Mouse (Mus musculus) ES-E14 (cell line): ENCODE results near the gene Pxk. TPM values are rescaled to one million over a fixed set of nuclear protein-coding genes. Genes with fewer than 3 reads are reported as not detected.

Experiments
- DNase-seq: peaks from one replicate; pipeline ENCODE4 v3.0.0-alpha.2; 2013; ENCODE audit warnings: low read depth, low spot score
- H3K27ac ChIP-seq: 2 replicates; pipeline ENCODE4 v1.5.1; 2012; ENCODE audit warnings: low read depth, mild to moderate bottlenecking, low read length, moderate library complexity, mixed read lengths; ENCODE audit not compliant: poor library complexity, insufficient read depth, severe bottlenecking
- H3K36me3 ChIP-seq: 2 replicates; pipeline ENCODE4 v1.6.1; 2012; ENCODE audit warnings: mild to moderate bottlenecking, low read length, moderate library complexity, mixed read lengths; ENCODE audit not compliant: control insufficient read depth, poor library complexity, insufficient read depth, severe bottlenecking
- H3K4me1 ChIP-seq, 2 experiments: fragments of 150-350 bp in 1 of 2; sonication (generic) in 1 of 2; 2 replicates each; pipeline ENCODE4 v1.6.1; 2012; ENCODE audit warnings: low read length in 2 of 2, mild to moderate bottlenecking in 1 of 2, mixed read lengths in 1 of 2; ENCODE audit not compliant: control insufficient read depth in 2 of 2, insufficient read depth in 2 of 2, poor library complexity in 1 of 2
- H3K4me3 ChIP-seq, 2 experiments: fragments of 150-350 bp in 1 of 2; sonication (generic) in 1 of 2; 2 replicates each; pipeline ENCODE4 v1.5.1; 2012; ENCODE audit warnings: low read length in 2 of 2, low read depth in 1 of 2, mild to moderate bottlenecking in 1 of 2, mixed read lengths in 1 of 2; ENCODE audit not compliant: insufficient read depth in 1 of 2, poor library complexity in 1 of 2, severe bottlenecking in 1 of 2
- H3K9ac ChIP-seq: 2 replicates; pipeline ENCODE4 v1.6.1; 2012; ENCODE audit warnings: low read depth, mild to moderate bottlenecking, low read length, mixed read lengths; ENCODE audit not compliant: poor library complexity, insufficient read depth, severe bottlenecking
- H3K9me3 ChIP-seq: fragments of 150-350 bp; sonication (generic); 2 replicates; pipeline ENCODE4 v1.6.1; 2012; ENCODE audit warnings: low read depth, mild to moderate bottlenecking, low read length; ENCODE audit not compliant: control insufficient read depth, insufficient read depth
- CHD2 ChIP-seq: IDR thresholded peaks from 2 replicates; pipeline ENCODE4 v1.6.1; 2014; ENCODE audit warnings: mild to moderate bottlenecking, low read depth, low read length, inconsistent platforms
- HCFC1 ChIP-seq: IDR thresholded peaks from 2 replicates; pipeline ENCODE4 v1.6.1; 2012; ENCODE audit warnings: low read length, inconsistent platforms, borderline replicate concordance; ENCODE audit not compliant: insufficient read depth
- MAFK ChIP-seq: IDR thresholded peaks from 2 replicates; pipeline ENCODE4 v1.6.1; 2014; ENCODE audit warnings: mild to moderate bottlenecking, low read depth, low read length, inconsistent platforms; ENCODE audit not compliant: insufficient read depth
- ZC3H11A ChIP-seq: IDR thresholded peaks from 2 replicates; pipeline ENCODE4 v1.6.1; 2012; ENCODE audit warnings: low read depth, mild to moderate bottlenecking, inconsistent platforms, low read length, borderline replicate concordance
- ZNF384 ChIP-seq: IDR thresholded peaks from 2 replicates; pipeline ENCODE4 v1.6.1; 2012; ENCODE audit warnings: low read depth, low read length, inconsistent platforms
- in situ Hi-C, 2 experiments: fragments of 600-800 bp; cut with MboI; formaldehyde crosslinking; loops; one replicate each; pipeline ENCODE4 v1.15.1; 2025; ENCODE audit warnings: low sequenced_read_pairs in 2 of 2, inconsistent platforms in 1 of 2; ENCODE audit not compliant: unreplicated experiment in 2 of 2
- total RNA-seq: library from RNA; depleted of rRNA; stranded (reverse); fragments of 300-350 nt; gene quantifications from 2 replicates; pipeline ENCODE4 v1.2.3, GENCODE M21; 2012

The Pxk gene
- total RNA-seq, 1 experiment = 5.4 TPM

- Histone ChIP-seq H3K4me1 (0 out of 4 replicates have a peak, but pooled peaks cover 1 to 2% of the 10 kb centered on the region in 2 experiments), H3K9me3 (no peaks in the 10 kb centered on the region), H3K36me3 (peaks cover 19% of the 10 kb centered on the region), H3K9ac (no peak overlapping the region), H3K4me3 (no peak overlapping the region), H3K27ac (no peak overlapping the region)
- in situ Hi-C loops = loop anchor here in 1 of 2 experiments (25.0 kb wide), 1 partner anchor 254 kb away; no protein-coding TSS in a partner anchor
- DNase-seq = no peak
- TF ChIP-seq MAFK (no peak), ZC3H11A (no peak), HCFC1 (no peak), CHD2 (no peak), ZNF384 (no peak)
Measured at GRCm38 (mm10) chr14:8082949-8083348, 15.1 kb upstream of the Pxk start.

- Histone ChIP-seq H3K36me3 (peaks cover 23% of the 10 kb centered on the region), H3K9me3 (no peaks in the 10 kb centered on the region), H3K4me3 (no peak overlapping the region), H3K4me1 (no peaks in the 10 kb centered on the region), H3K27ac (no peak overlapping the region), H3K9ac (no peak overlapping the region)
- DNase-seq = no peak
- in situ Hi-C loops = loop anchor here in 1 of 2 experiments (25.0 kb wide), 1 partner anchor 248 kb away; no protein-coding TSS in a partner anchor
- no peak for TF ChIP-seq MAFK
- TF ChIP-seq ZC3H11A = no peak
- TF ChIP-seq HCFC1 = no peak
- no peak for TF ChIP-seq CHD2
- no peak for TF ChIP-seq ZNF384
Measured at GRCm38 (mm10) chr14:8089016-8089415, 9.0 kb upstream of the Pxk start.

GRCm38 (mm10) chr14:8092573-8092972 is 5.4 kb upstream of the Pxk start:
- in situ Hi-C loops = loop anchor here (10.0 to 25.0 kb wide), 2 partner anchors 222 to 245 kb away; partner anchors contain the start of gene Fam107a (in 1 of the 2)
- H3K9me3 ChIP-seq = no peaks in the 10 kb centered on the region
- H3K36me3 ChIP-seq = peaks cover 8% of the 10 kb centered on the region
- TF ChIP-seq HCFC1 = no peak
- TF ChIP-seq ZC3H11A = no peak
- no peak for TF ChIP-seq MAFK
- no peak overlapping the region for H3K9ac ChIP-seq
- no peak overlapping the region for H3K27ac ChIP-seq
- no peaks in the 10 kb centered on the region for H3K4me1 ChIP-seq
- DNase-seq = no peak
- H3K4me3 ChIP-seq = no peak overlapping the region

GRCm38 (mm10) chr14:8093427-8093826 is 4.6 kb upstream of the Pxk start:
- no peak for DNase-seq
- in situ Hi-C loops = loop anchor here (10.0 to 25.0 kb wide), 2 partner anchors 221 to 244 kb away; partner anchors contain the start of gene Fam107a (in 1 of the 2)

More at GRCm38 (mm10) chr14:8093427-8093826, 4.6 kb upstream of the Pxk start:
- H3K4me1 ChIP-seq = no peaks in the 10 kb centered on the region
- TF ChIP-seq CHD2 (no peak), HCFC1 (no peak), MAFK (no peak)
- no peak overlapping the region for H3K4me3 ChIP-seq
- no peaks in the 10 kb centered on the region for H3K9me3 ChIP-seq
- H3K27ac ChIP-seq = no peak overlapping the region
- no peak overlapping the region for H3K9ac ChIP-seq
- peaks cover 5% of the 10 kb centered on the region for H3K36me3 ChIP-seq
